Mouse (Mus musculus) adrenal gland, postnatal 10 days (tissue): ENCODE measurements around the gene Dync1i2. TPM values are rescaled to one million over a fixed set of nuclear protein-coding genes. Genes with fewer than 3 reads are reported as not detected.
A peak's percentile ranks its signal among the peaks of the same experiment; 100 is the strongest.

ENCODE experiments used
- DNase-seq: peaks from one replicate; pipeline ENCODE4 v3.0.0; 2021; ENCODE audit warnings: mixed read lengths
- long read RNA-seq, 2 experiments: library from polyadenylated mRNA; stranded (forward); transcript quantifications; one replicate each; pipeline ENCODE4 v2.0.0; 2021
- total RNA-seq, 2 experiments: library from RNA; stranded (reverse); gene quantifications; 2 replicates each; pipeline ENCODE4 v1.2.3; 2021

Dync1i2 gene
- total RNA-seq: 10 to 100 TPM; 78.0 to 83.9 TPM
- long read RNA-seq, experiment 1, transcript Dync1i2-204 (16 exons, 2,466 nt): minor isoform, 14 of 95 reads
- long read RNA-seq, experiment 1, transcript Dync1i2-201 (16 exons, 2,631 nt): major isoform, 18 of 95 reads
- long read RNA-seq, experiment 1, partial matches to known transcripts: 50 of 95 reads
- long read RNA-seq, experiment 1, other reads (novel, unspliced or antisense): 8 of 95 reads
- long read RNA-seq, experiment 2, transcript Dync1i2-204 (16 exons, 2,466 nt): minor isoform, 14 of 54 reads
- long read RNA-seq, experiment 2, transcript Dync1i2-201 (16 exons, 2,631 nt): major isoform, 18 of 54 reads
- long read RNA-seq, experiment 2, partial matches to known transcripts: 12 of 54 reads
- long read RNA-seq, experiment 2, other reads (novel, unspliced or antisense): 4 of 54 reads

GRCm38 (mm10) chr2:71211591-71212359 lies at the start of gene Dync1i2:
Gene Dync1i2, plus strand, starts transcription at chr2:71211706.
- peak; percentile 91 for DNase-seq

DNA sequence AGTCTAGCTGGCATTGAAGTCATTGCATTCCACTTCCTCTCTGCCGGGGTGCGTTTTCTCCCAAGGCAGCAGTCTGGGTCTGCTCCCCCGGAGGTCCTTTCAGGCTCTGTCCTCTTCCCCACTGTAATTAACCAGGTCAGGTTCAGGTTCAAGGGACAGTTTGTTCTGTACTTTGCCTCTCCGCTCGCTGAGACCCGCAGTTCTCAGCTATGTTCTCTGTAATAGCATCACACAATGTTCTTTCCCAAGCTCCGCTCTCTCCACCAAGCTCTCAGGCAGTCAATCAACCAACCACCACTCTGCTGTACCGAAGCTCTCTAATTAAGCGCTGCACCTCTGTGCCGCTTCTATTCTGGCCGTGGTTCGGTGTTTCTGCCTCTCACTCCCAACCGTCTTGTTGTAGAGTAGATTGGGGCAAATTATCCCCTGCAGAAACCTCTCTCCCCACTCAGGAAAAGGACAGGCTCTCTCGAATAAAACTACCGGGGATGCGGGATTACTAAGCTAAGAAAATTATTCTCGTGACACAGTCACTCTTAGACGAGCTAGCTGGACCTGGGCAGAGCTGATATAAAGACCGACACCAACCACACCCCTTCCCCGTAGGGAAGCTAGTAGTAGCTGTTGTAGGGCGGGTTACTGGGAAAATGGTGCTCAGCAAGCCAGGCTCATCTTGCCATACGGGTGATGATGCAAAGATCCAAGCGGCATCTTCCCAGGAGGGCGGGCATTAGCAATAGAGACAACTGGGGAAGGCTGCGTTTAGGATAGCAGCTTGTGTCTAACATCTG lies 48.5 kb upstream of the Dync1i2 start:
- DNase-seq: no peak

DNA sequence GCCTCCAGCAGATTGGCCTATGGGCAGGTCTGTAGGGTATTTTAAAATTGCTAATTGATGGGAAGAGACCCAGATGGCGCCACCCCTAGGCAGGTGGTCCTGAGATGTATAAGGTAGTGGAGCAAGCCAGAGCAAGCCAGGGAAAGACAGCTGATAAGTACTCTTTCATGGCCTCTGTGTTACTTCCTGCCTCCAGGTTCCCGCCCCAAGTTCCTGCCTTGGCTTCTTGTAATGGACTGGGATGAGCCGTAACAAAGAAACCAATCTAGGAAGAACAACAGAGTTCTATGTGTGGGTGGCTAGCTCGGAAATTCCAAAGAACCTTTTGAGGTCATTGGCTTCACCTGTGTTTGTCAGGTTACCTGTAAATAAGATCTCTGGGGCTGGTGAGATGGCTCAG lies 44.3 kb upstream of the Dync1i2 start:
- DNase-seq: no peak

DNA sequence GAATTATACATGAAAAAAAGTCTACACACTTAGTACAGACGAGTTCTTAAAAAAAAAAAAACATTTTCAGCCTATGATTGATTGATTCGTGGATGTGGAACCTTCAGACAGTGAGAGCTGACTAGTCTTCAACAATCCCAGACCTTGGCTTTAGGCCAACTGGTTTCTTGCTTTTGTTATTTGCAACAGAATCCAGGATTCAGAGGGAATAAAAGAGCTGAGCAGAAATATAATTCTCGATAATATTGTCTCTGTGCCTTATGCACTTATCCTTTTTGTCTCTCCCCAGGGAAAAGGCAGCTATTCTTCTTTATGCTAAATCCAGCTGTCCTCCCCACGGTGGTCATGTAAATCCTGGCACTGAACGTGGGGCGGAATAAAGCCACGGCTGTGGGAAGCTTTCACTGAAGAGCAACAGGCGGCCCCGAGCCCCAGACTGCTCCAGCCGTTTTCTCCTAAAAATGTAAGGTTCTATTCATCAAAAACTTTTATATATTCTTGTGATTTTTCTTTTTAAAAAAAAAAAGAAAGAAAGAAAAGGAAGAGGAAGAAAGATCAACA lies 43.0 kb upstream of the Dync1i2 start:
- DNase-seq: peak; percentile 34

- no peak for DNase-seq
Observed at GRCm38 (mm10) chr2:71173031-71173430, 38.5 kb upstream of the Dync1i2 start.

DNA sequence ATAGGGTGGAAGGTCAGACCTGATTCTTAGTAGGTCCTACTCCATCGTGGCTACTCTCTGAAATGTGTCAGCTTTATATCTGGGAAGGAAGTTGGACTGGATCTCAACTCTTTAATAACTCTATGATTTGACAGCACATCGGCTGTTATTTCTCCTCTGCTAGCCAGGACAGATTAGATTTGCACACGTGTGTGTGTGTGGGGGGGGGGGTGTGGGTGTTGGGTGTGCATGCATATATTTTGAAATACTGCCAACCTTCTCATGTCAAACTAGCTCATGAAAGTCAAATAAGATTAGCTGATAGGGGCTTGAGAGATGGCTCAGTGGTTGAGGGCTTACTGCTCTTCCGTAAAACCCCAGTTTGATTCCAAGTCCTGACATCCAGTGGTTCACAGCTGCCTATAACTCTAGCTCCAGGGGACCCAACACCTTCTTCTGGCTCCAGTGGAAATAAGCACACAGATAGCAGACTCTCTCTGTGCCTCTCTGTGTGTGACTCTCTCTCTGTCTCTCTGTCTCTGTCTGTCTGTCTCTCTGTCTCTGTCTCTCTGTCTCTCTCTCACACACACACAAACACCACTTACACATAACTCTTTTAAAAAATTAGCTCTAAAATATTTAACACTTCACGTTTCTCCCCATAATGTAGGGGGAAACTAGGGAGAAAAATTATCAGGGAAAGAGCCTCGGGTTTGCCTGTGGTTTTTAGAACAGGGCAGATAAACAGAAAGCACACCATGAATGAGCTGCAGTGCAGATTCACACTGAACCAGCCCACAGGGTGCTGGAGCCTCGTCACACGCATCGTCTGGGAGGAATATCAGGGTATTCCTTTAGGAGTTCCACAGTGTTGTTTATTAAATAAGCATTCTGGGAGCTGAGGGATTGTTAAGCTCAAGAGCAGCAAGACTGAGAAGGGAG lies 34.9 kb upstream of the Dync1i2 start:
- DNase-seq: no peak

DNA sequence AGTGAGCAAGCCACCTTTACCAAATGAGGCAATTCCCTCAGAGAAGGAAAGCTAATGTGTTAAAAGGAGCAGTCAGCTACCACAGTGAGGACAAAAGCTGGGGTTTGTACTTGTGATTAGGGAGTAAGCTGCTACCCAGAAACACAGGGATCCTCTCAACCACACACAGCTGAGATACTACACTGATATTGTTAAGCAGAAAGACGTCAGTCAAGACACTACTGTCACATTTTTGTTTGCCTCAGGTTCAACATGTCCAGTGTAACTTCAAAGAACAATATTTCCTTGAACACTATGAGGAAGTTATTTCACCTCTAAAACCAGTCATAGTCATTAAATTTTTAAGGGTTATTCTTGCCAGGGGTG lies 34.3 kb upstream of the Dync1i2 start:
- no peak for DNase-seq

- no peak for DNase-seq
Observed at GRCm38 (mm10) chr2:71177760-71178159, 33.7 kb upstream of the Dync1i2 start.

DNA sequence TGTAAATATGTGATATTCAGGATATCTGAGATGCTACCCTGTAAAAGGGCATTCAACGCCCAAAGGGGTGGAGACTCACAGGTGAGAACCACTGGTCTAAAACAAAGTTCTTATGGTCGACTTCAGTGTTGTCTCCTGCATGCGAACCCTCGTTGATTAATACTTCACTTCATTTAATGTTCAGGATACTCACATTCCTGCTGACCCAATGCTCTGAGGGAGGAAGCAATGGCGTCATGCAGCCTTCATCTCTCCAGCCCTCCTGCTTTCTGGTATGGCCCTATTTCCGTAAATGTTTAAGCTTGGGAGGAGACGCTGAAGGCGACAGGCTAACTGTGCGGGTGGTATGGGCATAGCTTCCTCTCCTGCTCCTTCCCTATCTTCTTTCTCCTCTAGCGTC lies 31.8 kb upstream of the Dync1i2 start:
- DNase-seq: no peak

DNA sequence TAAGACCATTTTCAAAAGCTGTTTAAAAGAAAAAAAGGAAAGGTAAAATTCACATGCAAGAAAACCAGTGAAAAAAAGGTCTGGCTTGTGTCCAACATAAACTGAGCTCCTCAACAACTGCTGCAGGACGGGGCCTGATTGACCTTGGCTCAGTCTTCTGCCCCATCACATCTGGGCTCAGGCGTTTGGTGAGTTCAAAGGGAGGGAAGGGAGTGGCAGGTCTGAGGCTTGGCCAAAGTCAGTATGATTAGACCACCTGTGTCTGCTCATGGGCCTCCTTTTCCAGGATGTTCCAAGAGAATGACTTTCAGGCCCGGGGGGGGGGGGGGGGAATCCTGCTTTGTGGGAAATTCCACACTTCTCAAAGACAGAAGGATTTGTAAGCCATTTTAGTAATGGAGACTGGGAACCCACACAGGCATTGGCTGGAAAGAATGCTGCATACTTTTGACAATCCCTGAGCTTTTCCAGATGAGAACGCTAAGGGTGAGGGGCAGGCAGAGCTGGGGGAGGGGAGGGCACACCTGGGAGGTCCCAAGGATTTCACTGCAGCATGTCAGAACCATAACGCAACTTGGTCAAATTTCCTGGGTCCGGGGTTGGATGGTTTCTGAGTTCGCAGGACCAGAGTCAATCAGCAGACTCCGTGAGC lies 30.8 kb upstream of the Dync1i2 start:
- DNase-seq: no peak

DNA sequence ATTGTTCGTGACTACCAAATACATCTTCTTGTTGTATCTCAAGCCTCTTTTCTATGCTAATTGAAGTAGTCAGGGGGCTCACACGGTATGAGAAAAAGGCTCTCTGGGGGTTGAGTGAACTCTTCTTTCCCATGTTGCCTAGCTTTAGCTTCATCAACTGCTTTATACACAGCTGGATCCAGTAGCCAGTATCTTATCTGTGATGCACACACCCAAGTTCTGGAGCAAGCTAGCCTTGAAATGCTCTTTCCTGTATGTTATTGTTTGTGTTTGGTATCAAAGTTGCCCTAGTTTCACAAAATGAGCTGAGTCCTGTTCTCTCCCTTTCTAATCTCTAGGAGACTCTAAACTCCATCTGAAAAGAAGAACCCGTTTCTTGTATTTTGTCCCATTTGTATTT lies 23.6 kb upstream of the Dync1i2 start:
- DNase-seq: no peak

- no peak for DNase-seq
Observed at GRCm38 (mm10) chr2:71188861-71189260, 22.6 kb upstream of the Dync1i2 start.

DNA sequence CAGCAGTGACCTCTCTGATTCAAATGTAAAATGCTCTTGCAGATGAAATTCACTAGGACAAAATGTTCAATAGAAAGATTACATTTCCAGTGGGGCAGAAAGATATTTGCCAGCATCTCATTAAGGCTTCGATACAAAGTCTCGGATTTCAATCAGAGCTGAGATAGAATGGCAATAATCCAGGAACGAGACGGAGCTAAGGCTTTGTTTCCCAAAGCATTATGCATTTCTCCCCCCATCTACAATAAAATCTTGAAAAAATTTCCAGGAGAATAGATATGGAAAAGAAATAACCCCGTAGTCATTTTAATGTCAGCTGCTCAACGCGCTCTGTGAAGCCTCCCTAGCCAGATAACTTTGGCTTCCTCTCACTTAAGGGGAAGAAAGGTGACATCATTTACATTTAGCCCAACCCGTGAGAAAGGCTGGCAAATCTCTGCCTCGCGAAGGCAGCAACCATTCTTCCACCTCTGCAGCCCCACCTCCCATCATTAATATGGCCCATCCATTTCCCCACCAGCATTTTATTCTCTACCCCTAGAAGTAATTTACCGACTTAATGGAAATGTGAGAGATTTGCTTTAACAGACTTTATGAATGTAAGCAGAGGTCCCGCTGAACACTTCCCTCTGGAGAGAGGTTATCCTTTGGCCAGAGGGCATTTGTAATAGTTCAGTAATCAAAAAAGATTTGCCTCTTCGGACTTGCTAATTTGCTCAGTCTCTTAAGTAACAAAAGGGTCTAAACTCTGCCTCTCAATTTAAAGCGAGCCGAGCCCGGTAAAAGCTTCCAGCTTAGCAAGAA lies 19.9 kb upstream of the Dync1i2 start:
- DNase-seq: no peak

GRCm38 (mm10) chr2:71192195-71192807 lies 19.2 kb upstream of the Dync1i2 start:
- no peak for DNase-seq

GRCm38 (mm10) chr2:71194137-71194960 lies 17.2 kb upstream of the Dync1i2 start:
- peak; percentile 15 for DNase-seq

GRCm38 (mm10) chr2:71196947-71197346 lies 14.6 kb upstream of the Dync1i2 start:
- no peak for DNase-seq

DNA sequence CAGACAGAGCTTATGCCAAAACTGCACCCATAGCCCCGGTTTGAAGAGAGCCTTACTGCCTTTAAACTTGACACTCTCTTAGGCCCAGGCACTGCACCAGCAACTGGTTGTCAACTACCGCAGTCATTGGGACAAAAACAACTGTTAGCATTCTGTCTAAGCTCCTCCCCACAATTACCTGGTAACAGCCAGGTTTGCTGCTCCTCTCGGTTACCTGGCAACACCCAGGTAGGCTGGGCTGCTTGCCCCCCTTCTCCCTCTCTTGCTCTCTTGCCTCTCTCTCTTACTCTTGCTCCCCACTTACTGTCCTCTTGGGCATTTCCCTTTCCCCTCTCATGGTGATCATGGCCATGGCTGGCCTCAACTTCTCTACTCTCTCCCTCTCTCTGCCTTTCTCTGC lies 12.6 kb upstream of the Dync1i2 start:
- no peak for DNase-seq

GRCm38 (mm10) chr2:71200485-71200884 lies 11.0 kb upstream of the Dync1i2 start:
- no peak for DNase-seq

- DNase-seq: no peak
Observed at GRCm38 (mm10) chr2:71201886-71202285, 9.6 kb upstream of the Dync1i2 start.
